In genomic region chr15:12507523-12507922, GRCm38 (mm10) we compare ENCODE assay signal across 25 mouse cellular contexts.
DNase-seq lines count a peak whose midpoint lies in the region; ATAC-seq and TF ChIP-seq lines count a peak whose summit lies in the region.
"Had no signal": no experiment of that assay in that cellular context is flagged by ENCODE, and none has a peak within 500 bp of the region (broad histone marks: within the 10 kb centered on the region; RNA-seq: fewer than 3 reads in every experiment).

No protein-coding gene starts in this region.

- H3K4me2 ChIP-seq in hindbrain, postnatal 0 days (ENCODE audit: low read depth, low read length): no peak overlapping the region
- H3K4me2 ChIP-seq: heart, embryonic 11.5 days; hindbrain, embryonic 14.5 days had no signal

- H3K4me3 ChIP-seq in hindbrain, embryonic 10.5 days: no peak overlapping the region
- H3K4me3 ChIP-seq in hindbrain, postnatal 0 days (ENCODE audit: low read length): no peak overlapping the region
- no peak overlapping the region for H3K4me3 ChIP-seq in ES-E14 (ENCODE audit: insufficient read depth in 1 of 2, low read depth in 1 of 2, low read length in 2 of 2, poor library complexity in 1 of 2, severe bottlenecking in 1 of 2)
- H3K4me3 ChIP-seq: heart, adult 2 months had no signal

- WGBS in hindbrain, embryonic 10.5 days: 85% methylated on average over 4 of the region's 4 CpGs
- WGBS in hindbrain, postnatal 0 days: 81% methylated on average over 4 of the region's 4 CpGs

- H3K9ac ChIP-seq in hindbrain, postnatal 0 days (replicated peaks; ENCODE audit: low read length): no peak overlapping the region
- no peak overlapping the region for H3K9ac ChIP-seq in ES-E14 (ENCODE audit: insufficient read depth, low read depth, low read length, poor library complexity, severe bottlenecking)
- H3K9ac ChIP-seq: forebrain, postnatal 0 days; hindbrain, embryonic 14.5 days had no signal

- DNase-seq in hindbrain, embryonic 10.5 days (ENCODE audit: low spot score): no peak
- no peak for DNase-seq in hindbrain, postnatal 0 days (ENCODE audit: low spot score)
- DNase-seq in ES-E14 (ENCODE audit: low read depth, low spot score): peak; percentile 41
- peak; percentile 78 for DNase-seq in ZHBTc4 (ENCODE audit: low read depth, low spot score)
- no peak for DNase-seq in thymus, postnatal 10 days (ENCODE audit: low spot score in 2 of 2)
- no peak for DNase-seq in left cerebral cortex, adult 18-20 months (ENCODE audit: low spot score in 2 of 2)
- DNase-seq in embryo, embryonic 10.5 days (ENCODE audit: low spot score): no peak
- DNase-seq: adrenal gland, adult 8-10 months; adrenal gland, postnatal 25 days; B cell, adult 2 months; cerebellum, adult 11-12 months; cerebellum, adult 8-10 months; cerebellum, postnatal 10 days; cerebellum, postnatal 36 days; forebrain, postnatal 0 days; gastrocnemius, postnatal 25 days; heart, adult 2 months; heart, postnatal 36 days; kidney, adult 11 months had no signal

- ATAC-seq in hindbrain, postnatal 0 days: no peak
- ATAC-seq: activated CD4-positive, CD25-positive, alpha-beta regulatory T cell, adult 4 months; forebrain, embryonic 14.5 days; forebrain, postnatal 0 days; Patski had no signal

- H3K4me1 ChIP-seq in hindbrain, embryonic 10.5 days (replicated peaks): peaks cover 16% of the 10 kb centered on the region
- 0 out of 2 replicates have a peak, but pooled peaks cover 4% of the 10 kb centered on the region for H3K4me1 ChIP-seq in hindbrain, postnatal 0 days (ENCODE audit: insufficient read depth, low read length)
- H3K4me1 ChIP-seq in ES-E14 (ENCODE audit: control insufficient read depth in 2 of 2, insufficient read depth in 2 of 2, low read length in 2 of 2, poor library complexity in 1 of 2): peaks cover 4 to 17% of the 10 kb centered on the region in 2 experiments; a peak in 3 of 4 replicates

- TF ChIP-seq CTCF in hindbrain, postnatal 0 days (IDR thresholded peaks at IDR 0.05; ENCODE audit: low read depth): no peak

- H3K27me3 ChIP-seq in hindbrain, embryonic 10.5 days (ENCODE audit: insufficient read depth, poor library complexity, severe bottlenecking): no peaks in the 10 kb centered on the region
- no peaks in the 10 kb centered on the region for H3K27me3 ChIP-seq in hindbrain, postnatal 0 days (ENCODE audit: insufficient read depth, low read length)
- H3K27me3 ChIP-seq: CH12.LX, Patski had no signal

- H3K27ac ChIP-seq in hindbrain, embryonic 10.5 days: 0 out of 2 replicates have a peak overlapping the region, but pooled peaks have one; percentile 3
- no peak overlapping the region for H3K27ac ChIP-seq in hindbrain, postnatal 0 days
- H3K27ac ChIP-seq in ES-E14 (ENCODE audit: insufficient read depth, low read depth, low read length, poor library complexity, severe bottlenecking): no peak overlapping the region; the same call in 1 of the 2 replicates
- H3K27ac ChIP-seq: heart, adult 2 months had no signal

- no peaks in the 10 kb centered on the region for H3K9me3 ChIP-seq in hindbrain, embryonic 10.5 days
- no peaks in the 10 kb centered on the region for H3K9me3 ChIP-seq in hindbrain, postnatal 0 days (ENCODE audit: low read length)
- H3K9me3 ChIP-seq in ES-E14 (ENCODE audit: control insufficient read depth, insufficient read depth, low read depth, low read length): no peaks in the 10 kb centered on the region

- no peaks in the 10 kb centered on the region for H3K36me3 ChIP-seq in hindbrain, embryonic 10.5 days
- H3K36me3 ChIP-seq in hindbrain, postnatal 0 days (ENCODE audit: insufficient read depth, low read length): no peaks in the 10 kb centered on the region
- no peaks in the 10 kb centered on the region for H3K36me3 ChIP-seq in ES-E14 (ENCODE audit: control insufficient read depth, insufficient read depth, low read length, poor library complexity, severe bottlenecking)

- in situ Hi-C loops in ES-E14 (cut with MboI; ENCODE audit: low sequenced_read_pairs in 2 of 2, unreplicated experiment in 2 of 2): no loop called here

TF ChIP-seq in ES-E14, 5 proteins besides CTCF, POLR2A, EP300 and RAD21:
- TF ChIP-seq ZC3H11A (IDR thresholded peaks at IDR 0.05; ENCODE audit: borderline replicate concordance, low read depth, low read length) (no peak), MAFK (IDR thresholded peaks at IDR 0.05; ENCODE audit: insufficient read depth, low read depth, low read length) (no peak), HCFC1 (IDR thresholded peaks at IDR 0.05; ENCODE audit: borderline replicate concordance, insufficient read depth, low read length) (no peak), ZNF384 (IDR thresholded peaks at IDR 0.05; ENCODE audit: low read depth, low read length) (no peak)

Comparison
In these comparisons a context has a peak if more than half of its experiments do, and no peak if none do; other contexts are left out.
1. DNase-seq: peak in ES-E14 (single experiment) and ZHBTc4 (single experiment); none in hindbrain, embryonic 10.5 days (single experiment), hindbrain, postnatal 0 days (single experiment), thymus, postnatal 10 days (0 of 2), left cerebral cortex, adult 18-20 months (0 of 2) and embryo, embryonic 10.5 days (single experiment).